Mouse (Mus musculus): ENCODE measurements at regions not wholly inside any gene's neighbourhood (a gene's known extent, or its start where the extent isn't known, plus 50 kb on each side); places are given as distances from the start of the nearest gene placed in this dataset.
A peak's percentile ranks its signal among the peaks of the same experiment; 100 is the strongest.

- peak in 1 of 2 experiments; percentile 15 for DNase-seq
Measured at GRCm38 (mm10) chr1:189085245-189085644, 77.6 kb upstream of the Kctd3 start.

GRCm38 (mm10) chr1:189081267-189081666 is 73.6 kb upstream of the Kctd3 start:
- DNase-seq, result no peak

GRCm38 (mm10) chr1:189080797-189081196 is 73.2 kb upstream of the Kctd3 start:
- DNase-seq, result peak; percentile 47 to 72

GRCm38 (mm10) chr1:189079451-189080410 is 72.1 kb upstream of the Kctd3 start:
- DNase-seq, result no peak

GRCm38 (mm10) chr1:189077861-189078260 is 70.2 kb upstream of the Kctd3 start:
- no peak for DNase-seq

- peak; percentile 32 to 42 for DNase-seq
Measured at GRCm38 (mm10) chr1:189076276-189076675, 68.6 kb upstream of the Kctd3 start.

GRCm38 (mm10) chr1:189075671-189076070 is 68.0 kb upstream of the Kctd3 start:
- peak; percentile 44 for DNase-seq

- no peak for DNase-seq
Measured at GRCm38 (mm10) chr1:189072516-189072915, 64.9 kb upstream of the Kctd3 start.

GRCm38 (mm10) chr1:189068204-189068603 is 60.6 kb upstream of the Kctd3 start:
- DNase-seq, result peak in 1 of 2 experiments; percentile 4

GRCm38 (mm10) chr1:189067204-189067960 is 59.7 kb upstream of the Kctd3 start:
- peak; percentile 23 to 67 for DNase-seq

GRCm38 (mm10) chr1:189066446-189067151 is 59.0 kb upstream of the Kctd3 start:
- no peak for DNase-seq

- no peak for DNase-seq
Measured at GRCm38 (mm10) chr1:189065152-189065910, 57.7 kb upstream of the Kctd3 start.

GRCm38 (mm10) chr1:189064629-189065028 is 57.0 kb upstream of the Kctd3 start:
- no peak for DNase-seq

GRCm38 (mm10) chr1:189063699-189064098 is 56.1 kb upstream of the Kctd3 start:
- DNase-seq, result no peak

- DNase-seq, result no peak
Measured at GRCm38 (mm10) chr1:189063209-189063608, 55.6 kb upstream of the Kctd3 start.
